Mouse (Mus musculus): ENCODE data around the gene Pard3. TPM values are rescaled to one million over a fixed set of nuclear protein-coding genes. Genes with fewer than 3 reads are reported as not detected.

Pard3 gene
- polyA plus RNA-seq, 1 experiment from 2014 or later: 35.0 TPM

GRCm38 (mm10) chr8:127262026-127262425 lies 198.3 kb downstream of the Pard3 start:
- H3K27me3 ChIP-seq: no peaks in the 10 kb centered on the region
- no peak for ATAC-seq (ENCODE audit: low FRiP score, low read depth)
- H3K9ac ChIP-seq: no peak overlapping the region
- 70% methylated on average over 7 of the region's 7 CpGs for WGBS
- no peaks in the 10 kb centered on the region for H3K36me3 ChIP-seq
- no peak overlapping the region for H3K4me3 ChIP-seq
- peaks cover 33% of the 10 kb centered on the region for H3K4me1 ChIP-seq
- no peak overlapping the region for H3K4me2 ChIP-seq (replicated peaks)
- no peak overlapping the region for H3K27ac ChIP-seq
- H3K9me3 ChIP-seq: no peaks in the 10 kb centered on the region

- Histone ChIP-seq H3K9me3 (no peaks in the 10 kb centered on the region), H3K9ac (no peak overlapping the region), H3K27me3 (no peaks in the 10 kb centered on the region), H3K4me1 (peaks cover 36% of the 10 kb centered on the region), H3K4me3 (no peak overlapping the region), H3K27ac (no peak overlapping the region), H3K4me2 (replicated peaks) (no peak overlapping the region), H3K36me3 (no peaks in the 10 kb centered on the region)
- no peak for ATAC-seq (ENCODE audit: low FRiP score, low read depth)
- WGBS: 50% methylated on average over 3 of the region's 3 CpGs
Observed at GRCm38 (mm10) chr8:127262436-127262835, 198.7 kb downstream of the Pard3 start.

GRCm38 (mm10) chr8:127262926-127263325 lies 199.2 kb downstream of the Pard3 start:
- Histone ChIP-seq H3K9me3 (no peaks in the 10 kb centered on the region), H3K27me3 (no peaks in the 10 kb centered on the region), H3K4me1 (peaks cover 36% of the 10 kb centered on the region), H3K4me3 (no peak overlapping the region), H3K27ac (no peak overlapping the region), H3K4me2 (replicated peaks) (no peak overlapping the region), H3K9ac (no peak overlapping the region), H3K36me3 (no peaks in the 10 kb centered on the region)
- WGBS: 79% methylated on average over 4 of the region's 4 CpGs
- ATAC-seq (ENCODE audit: low FRiP score, low read depth): no peak

GRCm38 (mm10) chr8:127263457-127263856 lies 199.8 kb downstream of the Pard3 start:
- 58% methylated on average over 5 of the region's 5 CpGs for WGBS
- H3K4me1 ChIP-seq: peaks cover 37% of the 10 kb centered on the region
- H3K27me3 ChIP-seq: no peaks in the 10 kb centered on the region
- no peak overlapping the region for H3K27ac ChIP-seq
- no peak for ATAC-seq (ENCODE audit: low FRiP score, low read depth)
- no peak overlapping the region for H3K9ac ChIP-seq
- H3K36me3 ChIP-seq: no peaks in the 10 kb centered on the region
- H3K4me2 ChIP-seq (replicated peaks): no peak overlapping the region
- no peak overlapping the region for H3K4me3 ChIP-seq
- no peaks in the 10 kb centered on the region for H3K9me3 ChIP-seq

- WGBS: 79% methylated on average over 8 of the region's 8 CpGs
- Histone ChIP-seq H3K9ac (no peak overlapping the region), H3K4me2 (replicated peaks) (no peak overlapping the region), H3K27me3 (no peaks in the 10 kb centered on the region), H3K4me1 (peaks cover 41% of the 10 kb centered on the region), H3K27ac (no peak overlapping the region), H3K9me3 (no peaks in the 10 kb centered on the region), H3K4me3 (no peak overlapping the region), H3K36me3 (no peaks in the 10 kb centered on the region)
- peak; percentile 33; the same call in 1 of the 2 replicates for ATAC-seq (ENCODE audit: low FRiP score, low read depth)
Observed at GRCm38 (mm10) chr8:127264691-127265470, 201.2 kb downstream of the Pard3 start.

GRCm38 (mm10) chr8:127266777-127267176 lies 203.1 kb downstream of the Pard3 start:
- no peaks in the 10 kb centered on the region for H3K9me3 ChIP-seq
- H3K27me3 ChIP-seq: no peaks in the 10 kb centered on the region
- no peak overlapping the region for H3K27ac ChIP-seq
- ATAC-seq (ENCODE audit: low FRiP score, low read depth): no peak
- H3K36me3 ChIP-seq: no peaks in the 10 kb centered on the region
- 51% methylated on average over 5 of the region's 5 CpGs for WGBS
- no peak overlapping the region for H3K4me3 ChIP-seq
- no peak overlapping the region for H3K9ac ChIP-seq
- no peak overlapping the region for H3K4me2 ChIP-seq (replicated peaks)
- H3K4me1 ChIP-seq: peaks cover 38% of the 10 kb centered on the region

GRCm38 (mm10) chr8:127268239-127269024 lies 204.7 kb downstream of the Pard3 start:
- WGBS: 66% methylated on average over 12 of the region's 12 CpGs
- no peaks in the 10 kb centered on the region for H3K9me3 ChIP-seq
- no peak for ATAC-seq (ENCODE audit: low FRiP score, low read depth)

GRCm38 (mm10) chr8:127269082-127269747 lies 205.5 kb downstream of the Pard3 start:
- Histone ChIP-seq H3K27me3 (no peaks in the 10 kb centered on the region), H3K4me3 (no peak overlapping the region), H3K9me3 (no peaks in the 10 kb centered on the region), H3K4me2 (replicated peaks) (no peak overlapping the region), H3K27ac (no peak overlapping the region), H3K4me1 (peaks cover 28% of the 10 kb centered on the region), H3K9ac (no peak overlapping the region), H3K36me3 (no peaks in the 10 kb centered on the region)
- 46% methylated on average over 2 of the region's 2 CpGs for WGBS
- no peak for ATAC-seq (ENCODE audit: low FRiP score, low read depth)

More at GRCm38 (mm10) chr8:127268239-127269024, 204.7 kb downstream of the Pard3 start:
- H3K27me3 ChIP-seq: no peaks in the 10 kb centered on the region
- no peak overlapping the region for H3K27ac ChIP-seq
- H3K36me3 ChIP-seq: no peaks in the 10 kb centered on the region
- no peak overlapping the region for H3K4me3 ChIP-seq
- H3K4me1 ChIP-seq: peaks cover 36% of the 10 kb centered on the region
- H3K9ac ChIP-seq: no peak overlapping the region
- no peak overlapping the region for H3K4me2 ChIP-seq (replicated peaks)

- 88% methylated on average over 3 of the region's 3 CpGs for WGBS
Observed at GRCm38 (mm10) chr8:127271186-127271585, 207.5 kb downstream of the Pard3 start.

GRCm38 (mm10) chr8:127280299-127280974 lies 216.7 kb downstream of the Pard3 start:
- WGBS: 83% methylated on average over 7 of the region's 7 CpGs
- no peak for ATAC-seq (ENCODE audit: low FRiP score, low read depth)
- Histone ChIP-seq H3K4me2 (replicated peaks) (no peak overlapping the region), H3K9me3 (peaks cover 2% of the 10 kb centered on the region; the same call in 1 of the 2 replicates), H3K4me3 (no peak overlapping the region), H3K27ac (no peak overlapping the region), H3K36me3 (peaks cover 7% of the 10 kb centered on the region; the same call in 1 of the 2 replicates), H3K4me1 (no peaks in the 10 kb centered on the region), H3K9ac (no peak overlapping the region), H3K27me3 (no peaks in the 10 kb centered on the region)

More at GRCm38 (mm10) chr8:127271186-127271585, 207.5 kb downstream of the Pard3 start:
- Histone ChIP-seq H3K9me3 (no peaks in the 10 kb centered on the region), H3K27ac (no peak overlapping the region), H3K9ac (no peak overlapping the region), H3K4me2 (replicated peaks) (no peak overlapping the region), H3K36me3 (no peaks in the 10 kb centered on the region), H3K27me3 (no peaks in the 10 kb centered on the region), H3K4me3 (no peak overlapping the region), H3K4me1 (peaks cover 20% of the 10 kb centered on the region)
- ATAC-seq (ENCODE audit: low FRiP score, low read depth): no peak

- H3K27ac ChIP-seq: no peak overlapping the region
- H3K36me3 ChIP-seq: peaks cover 10% of the 10 kb centered on the region
- peaks cover 7% of the 10 kb centered on the region; the same call in 1 of the 2 replicates for H3K9me3 ChIP-seq
- no peak overlapping the region for H3K4me2 ChIP-seq (replicated peaks)
- H3K27me3 ChIP-seq: no peaks in the 10 kb centered on the region
- 91% methylated on average over 4 of the region's 4 CpGs for WGBS
- ATAC-seq (ENCODE audit: low FRiP score, low read depth): no peak
- no peaks in the 10 kb centered on the region for H3K4me1 ChIP-seq
- no peak overlapping the region for H3K4me3 ChIP-seq
- no peak overlapping the region for H3K9ac ChIP-seq
Observed at GRCm38 (mm10) chr8:127281035-127281434, 217.3 kb downstream of the Pard3 start.
